Mouse (Mus musculus): ENCODE measurements around the gene Fosb.

DNA sequence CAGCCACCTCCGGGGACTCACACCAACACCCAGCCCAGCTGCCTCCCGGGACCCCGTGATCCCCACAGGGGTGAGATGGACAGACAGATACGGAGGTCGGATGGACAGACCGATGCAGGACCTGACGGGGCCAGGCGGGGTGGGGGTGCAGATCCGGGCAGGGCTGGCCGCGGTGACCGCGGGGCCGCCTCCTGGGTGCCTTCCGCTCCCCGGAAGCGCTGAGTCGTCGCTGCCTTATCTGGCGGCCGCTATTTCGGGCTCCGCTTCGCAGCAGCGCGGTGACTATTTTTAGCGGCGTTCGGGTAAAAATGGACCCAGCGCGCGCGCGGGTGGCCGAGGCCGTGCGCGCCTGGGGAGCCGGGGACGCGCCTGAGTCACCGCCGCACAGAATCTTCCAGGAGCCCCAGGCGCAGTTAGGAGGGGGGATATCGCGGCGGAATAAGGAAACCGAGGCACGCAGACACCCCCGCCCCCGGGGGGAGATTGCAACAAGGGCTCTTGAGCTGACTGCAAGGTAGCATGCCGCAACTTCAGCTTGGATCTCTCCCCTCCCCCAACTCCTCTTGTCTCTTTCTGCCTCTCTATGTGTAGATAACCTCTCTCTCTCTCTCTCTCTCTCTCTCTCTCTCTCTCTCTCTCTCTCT lies 23.0 kb upstream of the Fosb start:
- TF ChIP-seq POLR2A (IDR thresholded peaks at IDR 0.05; ENCODE audit: extremely low read depth, insufficient read depth, low read length), result no peak
- no peak for TF ChIP-seq CTCF (IDR thresholded peaks at IDR 0.05; ENCODE audit: low read depth, low read length)

All from liver, adult 2 months (tissue).